ENCODE assay signal across 32 mouse cellular contexts in the genomic region with DNA sequence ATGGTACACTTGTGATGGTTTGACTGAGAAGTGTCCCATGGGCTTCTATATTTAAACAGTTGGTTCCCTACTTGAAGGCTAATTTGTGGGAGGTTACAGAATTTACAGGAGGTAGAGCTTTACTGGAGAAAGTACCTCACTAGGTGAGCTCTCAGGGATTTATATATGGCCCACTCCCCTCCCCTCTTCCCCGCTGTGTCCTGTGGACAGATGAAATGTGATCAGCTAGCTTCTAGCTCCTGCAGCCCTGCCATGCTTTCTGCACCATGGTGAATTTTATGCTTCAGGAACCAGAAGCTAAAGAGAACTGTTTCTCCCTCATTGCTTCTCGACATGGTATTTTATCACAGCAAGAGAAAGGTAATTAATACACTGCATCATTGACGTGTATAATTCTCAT.
"Had no signal": no experiment of that assay in that cellular context is flagged by ENCODE, and none has a peak within 500 bp of the region (broad histone marks: within the 10 kb centered on the region; RNA-seq: fewer than 3 reads in every experiment).

No protein-coding gene starts in this region.

- H3K4me2 ChIP-seq: limb, embryonic 12.5 days; limb, embryonic 13.5 days; limb, embryonic 15.5 days; liver, embryonic 11.5 days; liver, embryonic 12.5 days; liver, embryonic 13.5 days; liver, embryonic 15.5 days; lung, embryonic 14.5 days; lung, embryonic 15.5 days; midbrain, embryonic 11.5 days; midbrain, embryonic 12.5 days; midbrain, embryonic 13.5 days; midbrain, embryonic 15.5 days; neural tube, embryonic 12.5 days had no signal

- ATAC-seq: liver, embryonic 12.5 days; liver, postnatal 0 days; lung, postnatal 0 days; midbrain, embryonic 13.5 days; midbrain, embryonic 15.5 days; midbrain, embryonic 16.5 days had no signal

- H3K9me3 ChIP-seq: limb, embryonic 10.5 days; limb, embryonic 12.5 days; limb, embryonic 13.5 days; limb, embryonic 15.5 days; liver, embryonic 12.5 days; liver, embryonic 13.5 days; liver, embryonic 15.5 days; lung, embryonic 15.5 days; megakaryocyte, embryonic 14.5 days; midbrain, embryonic 10.5 days; midbrain, embryonic 12.5 days; midbrain, embryonic 13.5 days; midbrain, embryonic 15.5 days; neural tube, embryonic 12.5 days had no signal

- DNase-seq: left cerebral cortex, postnatal 4 days; liver; liver, embryonic 13.5 days; liver, postnatal 0 days; lung, adult 18-20 months; lung, adult 2 months; lung, embryonic 14.5 days; lung, postnatal 10 days; lung, postnatal 14 days; lung, postnatal 36 days; lung, postnatal 4 days; midbrain, embryonic 14.5 days had no signal

- H3K27ac ChIP-seq: limb, embryonic 10.5 days; limb, embryonic 12.5 days; limb, embryonic 13.5 days; limb, embryonic 15.5 days; liver, embryonic 12.5 days; liver, embryonic 13.5 days; liver, embryonic 14.5 days; liver, embryonic 15.5 days; lung, embryonic 15.5 days; macrophage; midbrain, embryonic 10.5 days; midbrain, embryonic 12.5 days; midbrain, embryonic 13.5 days; midbrain, embryonic 15.5 days; neural tube, embryonic 12.5 days had no signal

- H3K27me3 ChIP-seq: limb, embryonic 12.5 days; limb, embryonic 13.5 days; limb, embryonic 15.5 days; liver, embryonic 12.5 days; liver, embryonic 13.5 days; liver, embryonic 15.5 days; lung, embryonic 15.5 days; megakaryocyte, embryonic 14.5 days; midbrain, embryonic 12.5 days; midbrain, embryonic 13.5 days; midbrain, embryonic 15.5 days; neural tube, embryonic 12.5 days had no signal

- H3K4me3 ChIP-seq: limb, embryonic 10.5 days; limb, embryonic 12.5 days; limb, embryonic 13.5 days; limb, embryonic 15.5 days; liver, embryonic 12.5 days; liver, embryonic 13.5 days; liver, embryonic 15.5 days; lung, embryonic 15.5 days; megakaryocyte, embryonic 14.5 days; midbrain, embryonic 10.5 days; midbrain, embryonic 12.5 days; midbrain, embryonic 13.5 days; midbrain, embryonic 15.5 days; myocyte; neural tube, embryonic 12.5 days had no signal

- H3K9ac ChIP-seq: limb, embryonic 12.5 days; limb, embryonic 13.5 days; limb, embryonic 15.5 days; liver, embryonic 12.5 days; liver, embryonic 13.5 days; liver, embryonic 14.5 days; liver, embryonic 15.5 days; liver, postnatal 0 days; lung, embryonic 14.5 days; lung, embryonic 15.5 days; midbrain, embryonic 12.5 days; midbrain, embryonic 13.5 days; midbrain, embryonic 15.5 days; neural tube, embryonic 12.5 days had no signal

- H3K36me3 ChIP-seq: limb, embryonic 10.5 days; limb, embryonic 12.5 days; limb, embryonic 13.5 days; limb, embryonic 15.5 days; liver, embryonic 12.5 days; liver, embryonic 13.5 days; liver, embryonic 15.5 days; lung, embryonic 15.5 days; midbrain, embryonic 10.5 days; midbrain, embryonic 12.5 days; midbrain, embryonic 13.5 days; midbrain, embryonic 15.5 days; neural tube, embryonic 12.5 days had no signal

- H3K4me1 ChIP-seq: limb, embryonic 10.5 days; limb, embryonic 12.5 days; limb, embryonic 13.5 days; limb, embryonic 15.5 days; liver, embryonic 12.5 days; liver, embryonic 13.5 days; liver, embryonic 15.5 days; lung, embryonic 15.5 days; midbrain, embryonic 10.5 days; midbrain, embryonic 12.5 days; midbrain, embryonic 13.5 days; midbrain, embryonic 15.5 days; neural tube, embryonic 12.5 days had no signal
